Mouse (Mus musculus) erythroid progenitor cell, adult 5-6 weeks (primary cell): Measurements from ENCODE around the gene Mobp. TPM values are rescaled to one million over a fixed set of nuclear protein-coding genes. Genes with fewer than 3 reads are reported as not detected.
"Not testable (repeated sequence)": the region's sequence is repeated elsewhere in the genome, so short reads cannot be mapped to it uniquely, and the experiment has no call there.

ENCODE experiments used
- ATAC-seq: replicated peaks from 2 replicates; pipeline ENCODE4 v1.8.0; 2016; ENCODE audit warnings: moderate number of reproducible peaks, mild to moderate bottlenecking, moderate TSS enrichment, inconsistent platforms; ENCODE audit not compliant: poor library complexity, low FRiP score, severe bottlenecking
- total RNA-seq, 2 experiments: library from RNA; stranded (forward) in 1 of 2; stranded (reverse) in 1 of 2; fragments of 150-400 nt in 1 of 2; fragments of 186-747, 209-891 nt in 1 of 2; gene quantifications; 2 replicates each; pipeline versions ENCODE4 v1.2.3 to v1.2.4; 2015 to 2017; ENCODE audit warnings: low replicate concordance in 2 of 2

Mobp gene
- total RNA-seq (2015; ENCODE audit: low replicate concordance) (not detected in 2 replicates), total RNA-seq (2017; ENCODE audit: low replicate concordance) (not detected in 2 replicates)

- ATAC-seq, result no peak
These were observed at the start of gene Mobp for GRCm38 (mm10) chr9:120149222-120149828. Gene Mobp, plus strand, starts transcription at chr9:120149707.

- ATAC-seq, result no peak
These were observed 48.3 kb upstream of the Mobp start for GRCm38 (mm10) chr9:120101165-120101564.

- ATAC-seq, result not testable (repeated sequence)
These were observed 40.6 kb upstream of the Mobp start for GRCm38 (mm10) chr9:120108953-120109352.

DNA sequence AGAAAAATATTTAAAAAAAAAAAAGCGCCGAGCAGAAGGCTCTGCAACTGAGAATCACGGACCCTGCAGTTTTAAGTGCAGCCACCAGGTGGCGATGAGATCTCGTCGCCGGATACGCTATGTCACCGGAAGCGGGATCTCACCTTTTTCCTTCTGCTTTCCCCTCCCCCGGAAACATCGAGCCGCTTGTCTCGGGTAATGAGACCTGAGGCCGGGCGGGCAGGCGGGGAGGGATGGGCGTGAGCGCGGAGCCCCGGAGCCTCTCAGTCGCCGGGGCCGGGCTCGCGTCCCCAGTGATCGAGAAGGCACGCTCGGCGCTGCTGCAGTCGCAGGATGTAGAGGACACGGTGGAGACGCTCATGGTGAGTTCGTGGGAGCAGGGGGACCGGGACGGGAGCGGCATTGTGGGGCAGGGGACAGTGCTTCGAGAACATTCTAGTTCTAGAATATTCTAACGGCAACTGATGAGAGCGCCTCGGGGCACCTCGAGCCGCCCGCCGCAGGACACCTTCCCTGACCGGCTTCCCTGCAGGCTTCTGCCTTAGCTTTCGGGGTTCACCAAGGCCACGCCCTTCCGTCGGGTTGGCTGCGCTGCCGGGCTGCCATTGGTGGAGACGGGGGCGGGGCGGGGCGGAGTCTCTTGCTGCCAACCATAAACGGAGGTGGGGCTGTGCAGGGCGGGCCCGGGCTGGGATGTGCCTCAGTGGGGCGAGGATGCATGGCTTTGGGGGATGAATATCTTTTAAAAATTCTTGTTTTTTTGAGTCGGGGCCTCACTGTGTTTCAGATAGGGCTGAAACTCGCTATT is 39.1 kb upstream of the Mobp start, which contains the start of gene Slc25a38:
TSS of gene Slc25a38 (plus strand) at position 164 of the 808 bp plus-strand sequence.
- peak; percentile 80 for ATAC-seq

- no peak for ATAC-seq
These were observed 38.2 kb upstream of the Mobp start for GRCm38 (mm10) chr9:120111156-120111945.

- peak; percentile 33 for ATAC-seq
These were observed 37.0 kb upstream of the Mobp start for GRCm38 (mm10) chr9:120112472-120112871.

- ATAC-seq, result no peak
These were observed 36.1 kb upstream of the Mobp start for GRCm38 (mm10) chr9:120113456-120113855.

DNA sequence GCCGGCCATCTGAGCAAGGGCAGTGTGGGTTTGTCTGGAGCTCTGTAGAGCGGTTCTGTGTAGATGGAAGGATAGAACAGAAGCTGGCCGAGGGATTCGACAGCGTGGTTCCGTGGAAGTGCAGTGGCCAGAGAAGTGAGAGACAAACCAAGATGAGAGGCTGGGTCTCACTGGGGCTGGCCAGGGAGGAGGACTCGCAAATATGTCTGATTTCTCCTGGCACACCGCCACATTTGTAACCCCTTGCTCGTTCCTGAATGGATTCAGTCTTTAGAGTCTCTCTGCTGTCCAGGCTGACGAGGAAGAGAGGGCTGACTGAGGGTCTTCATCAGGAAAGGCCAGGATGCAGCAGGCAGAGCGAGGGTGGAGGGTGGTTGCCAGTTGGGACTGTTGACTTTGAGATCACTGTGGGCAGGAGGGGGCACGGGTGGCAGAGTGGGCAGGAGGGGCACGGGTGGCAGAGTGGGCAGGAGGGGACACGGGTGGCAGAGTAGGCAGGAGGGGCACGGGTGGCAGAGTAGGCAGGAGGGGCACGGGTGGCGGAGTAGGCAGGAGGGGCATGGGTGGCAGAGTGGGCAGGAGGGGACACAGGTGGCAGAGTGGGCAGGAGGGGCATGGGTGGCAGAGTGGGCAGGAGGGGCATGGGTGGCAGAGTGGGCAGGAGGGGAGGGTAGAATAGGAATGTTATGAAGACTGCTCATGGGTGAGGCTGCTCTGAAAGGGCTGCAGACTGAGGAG is 35.3 kb upstream of the Mobp start:
- no peak for ATAC-seq

DNA sequence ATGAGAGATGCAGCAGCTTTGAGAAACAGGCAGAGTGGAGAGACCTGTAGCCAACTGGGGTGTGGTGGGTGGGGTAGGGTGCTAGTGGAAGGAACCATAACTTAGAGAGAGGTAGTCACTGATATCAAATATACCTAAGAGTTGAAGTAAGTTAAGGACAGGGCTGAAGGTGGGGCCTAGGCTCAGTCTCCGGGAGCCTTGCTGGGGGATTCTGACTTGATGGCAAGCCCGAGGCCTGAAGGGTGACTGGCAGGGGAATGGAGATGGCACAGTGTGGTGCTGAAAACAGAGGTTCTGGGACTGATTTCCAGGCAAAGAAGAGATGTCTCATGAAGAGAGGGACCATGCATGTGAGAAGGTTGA is 34.7 kb upstream of the Mobp start:
- peak; percentile 55 for ATAC-seq

- ATAC-seq, result peak; percentile 68
These were observed 33.9 kb upstream of the Mobp start for GRCm38 (mm10) chr9:120115580-120115979.

- ATAC-seq, result peak; percentile 66
These were observed 33.3 kb upstream of the Mobp start for GRCm38 (mm10) chr9:120116184-120116624.

DNA sequence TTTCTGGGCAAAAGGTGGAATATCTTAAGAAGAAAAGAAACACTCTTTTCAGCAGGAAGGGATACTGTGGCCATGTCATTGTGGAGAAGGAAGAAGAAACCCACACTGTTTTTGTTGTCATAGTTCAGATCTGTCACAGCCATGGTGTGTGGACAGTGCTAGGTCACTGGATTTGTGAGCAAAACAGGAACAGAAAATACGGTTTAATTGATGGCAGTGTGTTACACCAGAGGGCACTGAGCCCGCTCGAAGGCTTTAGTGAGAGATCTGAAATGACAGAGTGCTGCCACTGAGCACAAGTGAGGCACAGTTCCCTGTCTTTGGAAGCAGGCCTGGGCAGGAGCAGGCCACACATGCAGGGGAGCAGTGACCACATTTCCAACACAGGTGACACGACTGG is 31.3 kb upstream of the Mobp start:
- ATAC-seq, result no peak

GRCm38 (mm10) chr9:120120503-120120902 is 29.0 kb upstream of the Mobp start:
- ATAC-seq, result no peak

- no peak for ATAC-seq
These were observed 22.6 kb upstream of the Mobp start for GRCm38 (mm10) chr9:120126868-120127267.

- ATAC-seq, result peak; percentile 97
These were observed 21.8 kb upstream of the Mobp start, which contains the start of gene Rpsa for GRCm38 (mm10) chr9:120127538-120128251. Gene Rpsa, plus strand, starts transcription at chr9:120127689.

DNA sequence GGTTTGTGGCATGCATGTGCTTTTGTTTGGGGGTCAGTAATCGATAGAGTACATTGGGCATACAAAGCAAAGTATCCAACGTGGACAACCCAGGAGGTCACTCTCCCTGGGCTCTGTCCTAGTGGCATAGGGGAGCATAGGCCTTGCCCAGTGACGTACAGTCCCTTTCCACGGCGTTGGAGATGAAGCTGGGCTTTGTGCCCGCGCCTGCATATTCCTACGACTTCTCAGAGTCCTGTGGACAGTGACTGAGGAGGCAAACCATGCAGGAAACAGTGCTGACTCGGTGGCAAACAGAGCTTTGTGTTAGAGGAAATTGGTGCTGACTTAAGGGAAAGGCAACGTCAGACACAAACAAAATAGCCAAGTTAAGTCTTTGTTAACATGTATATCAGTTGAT is 20.2 kb upstream of the Mobp start:
- no peak for ATAC-seq

DNA sequence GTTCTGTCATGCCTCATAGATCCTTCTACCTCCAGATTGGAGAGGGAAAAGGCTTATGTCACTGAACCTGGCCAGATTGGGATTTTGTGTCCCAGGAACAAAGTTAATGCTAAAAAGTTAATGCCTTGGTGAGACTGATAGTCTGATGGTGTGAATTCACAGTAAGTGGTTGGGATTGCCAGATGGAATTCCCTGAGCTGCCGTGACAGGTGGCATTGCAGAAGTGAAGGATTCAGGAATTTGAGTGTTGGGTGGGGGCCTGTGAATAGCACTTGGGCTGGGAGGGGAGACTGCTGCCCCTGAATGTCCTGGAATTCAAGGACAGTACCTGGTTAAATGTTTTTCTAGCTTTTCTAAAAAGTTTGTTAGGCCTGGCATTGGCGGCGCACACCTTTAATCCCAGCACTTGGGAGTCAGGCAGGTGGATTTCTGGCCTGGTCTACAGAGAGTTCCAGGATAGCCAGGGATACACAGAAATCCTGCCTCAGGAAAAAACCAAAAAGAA is 17.7 kb upstream of the Mobp start:
- ATAC-seq, result no peak

DNA sequence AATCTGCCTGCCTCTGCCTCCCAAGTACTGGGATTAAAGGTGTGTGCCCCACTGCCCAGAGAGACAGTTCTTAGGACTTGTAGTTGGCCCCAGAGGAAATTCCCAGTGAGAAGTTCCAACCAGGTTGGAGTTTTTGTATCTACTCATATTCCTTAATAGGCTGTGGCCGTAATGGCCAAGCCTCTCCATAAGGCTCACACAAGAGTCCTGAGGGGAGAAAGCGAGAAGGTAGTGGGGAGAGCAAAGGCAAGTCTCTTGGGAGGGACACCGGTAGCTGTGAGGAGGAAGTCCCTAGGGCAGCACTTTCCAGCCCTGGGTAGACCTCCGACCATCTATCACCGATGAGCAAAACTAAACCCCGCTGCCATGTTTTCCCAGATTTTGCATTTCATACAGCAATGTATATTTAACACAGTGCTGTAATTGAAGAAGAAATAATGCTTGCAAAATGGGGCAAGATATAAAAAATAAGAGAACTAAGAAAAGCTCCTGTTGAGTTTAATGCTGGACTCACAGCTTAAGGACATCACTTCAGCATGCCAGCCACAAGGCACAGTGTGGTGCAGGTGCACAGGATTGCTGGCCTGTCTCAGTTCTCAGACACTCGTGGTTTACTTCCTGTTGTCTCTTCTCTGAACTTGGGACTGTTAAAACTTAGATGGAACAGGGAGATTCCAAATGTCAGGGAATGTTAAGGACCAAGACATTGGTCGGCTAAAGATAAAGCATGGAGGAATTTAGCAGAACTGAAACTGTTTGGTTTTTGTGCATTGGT is 16.3 kb upstream of the Mobp start:
- no peak for ATAC-seq
